ENCODE assay signal across 8 mouse cellular contexts in genomic region chr4:123305789-123306188, GRCm38 (mm10). TPM values are rescaled to one million over a fixed set of nuclear protein-coding genes. Genes with fewer than 3 reads are reported as not detected.
DNase-seq lines count a peak whose midpoint lies in the region; ATAC-seq and TF ChIP-seq lines count a peak whose summit lies in the region.

No protein-coding gene starts in this region.

- TF ChIP-seq POLR2A in CH12.LX (IDR thresholded peaks at IDR 0.05; ENCODE audit: low read depth, low read length), result no peak
- TF ChIP-seq POLR2A in limb, embryonic 14.5 days (IDR thresholded peaks at IDR 0.05; ENCODE audit: borderline replicate concordance, extremely low read depth, insufficient read depth, insufficient read length), result no peak

- dilution Hi-C loops in CH12.LX (cut with MboI; ENCODE audit: extremely low pct_ligation_motif_present, extremely low pct_unique_long_range_greater_than_20kb, low sequenced_read_pairs), result no loop called here

- no peaks in the 10 kb centered on the region for H3K79me2 ChIP-seq in CH12.LX (replicated peaks; ENCODE audit: control insufficient read depth, extremely low read depth, insufficient read depth, poor library complexity, severe bottlenecking)

- H3K4me2 ChIP-seq in CH12.LX (ENCODE audit: insufficient read depth, low read depth, poor library complexity, severe bottlenecking), result no peak overlapping the region
- no peak overlapping the region for H3K4me2 ChIP-seq in limb, embryonic 14.5 days (replicated peaks; ENCODE audit: low read depth, low read length, severe bottlenecking)

- TF ChIP-seq CTCF in gastrocnemius, adult 2 months (IDR thresholded peaks at IDR 0.05), result peak; percentile 88
- TF ChIP-seq CTCF in CH12.LX (conservative IDR thresholded peaks at IDR 0.05 in 1 of 2, IDR thresholded peaks at IDR 0.05 in 1 of 2; ENCODE audit: low read depth in 2 of 2, low read length in 2 of 2), result peak; percentile 87 to 89

- DNase-seq in gastrocnemius, adult 2 months, result no peak
- DNase-seq in gastrocnemius, postnatal 14 days, result no peak
- peak; percentile 70 for DNase-seq in CH12.LX (ENCODE audit: extremely low read depth)
- peak; percentile 35 for DNase-seq in hindbrain, embryonic 10.5 days (ENCODE audit: low spot score)
- peak; percentile 78 for DNase-seq in limb, embryonic 14.5 days (ENCODE audit: low spot score)
- DNase-seq in monocyte, adult 2 months (ENCODE audit: low read depth in 1 of 2, low spot score in 2 of 2), result peak; percentile 7 to 46
- DNase-seq in urinary bladder, postnatal 25 days (ENCODE audit: low spot score), result no peak

- H3K9me3 ChIP-seq in CH12.LX (replicated peaks; ENCODE audit: low read length), result peaks cover 14% of the 10 kb centered on the region
- H3K9me3 ChIP-seq in hindbrain, embryonic 10.5 days, result no peaks in the 10 kb centered on the region
- H3K9me3 ChIP-seq in limb, embryonic 14.5 days (ENCODE audit: control insufficient read depth, low read length), result no peaks in the 10 kb centered on the region

- in situ Hi-C loops in CH12.LX (cut with MboI; ENCODE audit: low pct_ligation_motif_present, low pct_unique_long_range_greater_than_20kb, low sequenced_read_pairs), result no loop called here

- ATAC-seq in common myeloid progenitor, adult 5-6 weeks (replicated peaks; ENCODE audit: low read depth, poor library complexity, severe bottlenecking), result peak; percentile 75
- peak; percentile 62 for ATAC-seq in limb, embryonic 14.5 days (ENCODE audit: low FRiP score, low read depth)

- H3K4me3 ChIP-seq in gastrocnemius, adult 2 months, result no peak overlapping the region
- H3K4me3 ChIP-seq in CH12.LX (replicated peaks in 1 of 3; ENCODE audit: low read depth in 2 of 3, low read length in 2 of 3, poor library complexity in 1 of 3), result no peak overlapping the region
- H3K4me3 ChIP-seq in hindbrain, embryonic 10.5 days, result no peak overlapping the region
- no peak overlapping the region for H3K4me3 ChIP-seq in limb, embryonic 14.5 days (replicated peaks; ENCODE audit: low read length)

- peaks cover 4 to 46% of the 10 kb centered on the region in 2 experiments for H3K36me3 ChIP-seq in CH12.LX (replicated peaks in 1 of 2; ENCODE audit: control insufficient read depth in 1 of 2, insufficient read depth in 1 of 2, low read length in 1 of 2)
- H3K36me3 ChIP-seq in hindbrain, embryonic 10.5 days, result peaks cover 53% of the 10 kb centered on the region
- peaks cover 26% of the 10 kb centered on the region for H3K36me3 ChIP-seq in limb, embryonic 14.5 days (ENCODE audit: control insufficient read depth, insufficient read depth, low read length)

- no peak overlapping the region for H3K9ac ChIP-seq in CH12.LX (ENCODE audit: insufficient read depth, low read depth)
- H3K9ac ChIP-seq in limb, embryonic 14.5 days (ENCODE audit: low read depth, low read length, severe bottlenecking), result no peak overlapping the region

- peak; percentile 93 for TF ChIP-seq RAD21 in CH12.LX (IDR thresholded peaks at IDR 0.05; ENCODE audit: low read depth, low read length)

- H3K27me3 ChIP-seq in CH12.LX (replicated peaks), result no peaks in the 10 kb centered on the region
- H3K27me3 ChIP-seq in hindbrain, embryonic 10.5 days (ENCODE audit: insufficient read depth, poor library complexity, severe bottlenecking), result no peaks in the 10 kb centered on the region
- H3K27me3 ChIP-seq in limb, embryonic 14.5 days (ENCODE audit: control insufficient read depth, insufficient read depth, low read length), result no peaks in the 10 kb centered on the region

- WGBS in hindbrain, embryonic 10.5 days, result 47% methylated on average over 3 of the region's 3 CpGs
- 23% methylated on average over 3 of the region's 3 CpGs for WGBS in limb, embryonic 14.5 days

- no peak for TF ChIP-seq EP300 in CH12.LX (IDR thresholded peaks at IDR 0.05; ENCODE audit: low read length)

- H3K27ac ChIP-seq in gastrocnemius, adult 2 months, result peak overlapping the region; percentile 53
- H3K27ac ChIP-seq in CH12.LX (ENCODE audit: insufficient read depth, low read depth), result no peak overlapping the region
- H3K27ac ChIP-seq in hindbrain, embryonic 10.5 days, result no peak overlapping the region
- H3K27ac ChIP-seq in limb, embryonic 14.5 days (replicated peaks; ENCODE audit: low read depth, low read length), result no peak overlapping the region

- intact Hi-C loops in gastrocnemius, adult 2 months (cut with DNase I), result loop anchor here (1.0 to 5.0 kb wide), 3 partner anchors 42 to 224 kb away; no protein-coding TSS in a partner anchor
- intact Hi-C loops in gastrocnemius, postnatal 14 days (cut with DNase I; ENCODE audit: low total_unique reads), result loop anchor here (5.0 kb wide), 1 partner anchor 37 kb away; the partner anchor contains the start of gene Bmp8a

- peaks cover 3 to 41% of the 10 kb centered on the region in 2 experiments; a peak in 3 of 4 replicates for H3K4me1 ChIP-seq in CH12.LX (ENCODE audit: control insufficient read depth in 1 of 2, insufficient read depth in 2 of 2)
- no peaks in the 10 kb centered on the region for H3K4me1 ChIP-seq in hindbrain, embryonic 10.5 days (replicated peaks)
- no peaks in the 10 kb centered on the region for H3K4me1 ChIP-seq in limb, embryonic 14.5 days (ENCODE audit: control insufficient read depth, insufficient read depth, low read length)

TF ChIP-seq in CH12.LX, 34 proteins besides CTCF, POLR2A, EP300 and RAD21:
- no peak for TF ChIP-seq ZNF384 (IDR thresholded peaks at IDR 0.05; ENCODE audit: low read depth, low read length)
- no peak for TF ChIP-seq TBP (conservative IDR thresholded peaks at IDR 0.05; ENCODE audit: low read depth, low read length)
- no peak for TF ChIP-seq NRF1 (IDR thresholded peaks at IDR 0.05; ENCODE audit: low read depth, low read length)
- TF ChIP-seq UBTF (IDR thresholded peaks at IDR 0.05; ENCODE audit: low read depth, low read length), result no peak
- no peak for TF ChIP-seq JUN (IDR thresholded peaks at IDR 0.05; ENCODE audit: insufficient read depth, low read depth, low read length)
- TF ChIP-seq USF2 (conservative IDR thresholded peaks at IDR 0.05; ENCODE audit: low read depth, low read length), result no peak
- no peak for TF ChIP-seq PAX5 (IDR thresholded peaks at IDR 0.05; ENCODE audit: low read length)
- TF ChIP-seq ELF1 (IDR thresholded peaks at IDR 0.05; ENCODE audit: low read depth, low read length), result peak; percentile 61; the same call in 1 of the 2 replicates
- TF ChIP-seq IRF4 (IDR thresholded peaks at IDR 0.05; ENCODE audit: low read depth, low read length), result peak; percentile 13; the same call in 1 of the 2 replicates
- no peak for TF ChIP-seq CHD1 (IDR thresholded peaks at IDR 0.05; ENCODE audit: low read depth, low read length)
- TF ChIP-seq KAT2A (IDR thresholded peaks at IDR 0.05; ENCODE audit: insufficient replicate concordance, low read length), result no peak
- no peak for TF ChIP-seq USF1 (IDR thresholded peaks at IDR 0.05; ENCODE audit: low read depth, low read length)
- no peak for TF ChIP-seq MYC (IDR thresholded peaks at IDR 0.05; ENCODE audit: low read depth, low read length)
- no peak for TF ChIP-seq NELFE (IDR thresholded peaks at IDR 0.05; ENCODE audit: low read depth, low read length)
- peak; percentile 83 for TF ChIP-seq SMC3 (IDR thresholded peaks at IDR 0.05; ENCODE audit: low read depth, low read length)
- TF ChIP-seq ZKSCAN1 (IDR thresholded peaks at IDR 0.05; ENCODE audit: borderline replicate concordance, low read depth, low read length), result no peak
- TF ChIP-seq JUND (conservative IDR thresholded peaks at IDR 0.05; ENCODE audit: low read depth, low read length), result no peak
- no peak for TF ChIP-seq MAX (IDR thresholded peaks at IDR 0.05; ENCODE audit: low read length)
- TF ChIP-seq RCOR1 (conservative IDR thresholded peaks at IDR 0.05; ENCODE audit: low read depth, low read length), result no peak
- TF ChIP-seq MAZ (IDR thresholded peaks at IDR 0.05; ENCODE audit: low read depth, low read length), result no peak
- peak; percentile 44; the same call in 1 of the 2 replicates for TF ChIP-seq ZC3H11A (IDR thresholded peaks at IDR 0.05; ENCODE audit: low read depth, low read length)
- no peak for TF ChIP-seq MAFK (IDR thresholded peaks at IDR 0.05; ENCODE audit: insufficient replicate concordance, low read length)

RNA-seq across cellular contexts. Expression of gene Oxct2a, which starts 17.6 kb away (rescaled TPM):
- total RNA-seq in gastrocnemius, adult 2 months (2021), result under 1 TPM in 1 of 2 experiments, not detected in 1; 0.33 TPM
- under 1 TPM in 1 of 2 experiments, not detected in 1; 0.20 TPM for total RNA-seq in gastrocnemius, postnatal 14 days (2021)
- total RNA-seq in CH12.LX (2012; rRNA removed) (0.08 TPM in 2 replicates), CH12.LX (2014; rRNA removed) (not detected in 2 replicates)
- polyA plus RNA-seq in CH12.LX (2012; ENCODE audit: insufficient read length, low read depth), result 0.18 TPM in 1 of 2 replicates, not detected in the other
- total RNA-seq in common myeloid progenitor, adult 5-6 weeks (2017), result not detected in 2 replicates
- polyA plus RNA-seq in hindbrain, embryonic 10.5 days (2016; fragmentation: Nextera tagmentation; extraction: Ambion mirVana), result not detected in 2 replicates
- 0.20 and 0.21 TPM in 2 replicates for polyA plus RNA-seq in limb, embryonic 14.5 days (2012; rRNA removed)
- polyA plus RNA-seq in limb, embryonic 14.5 days (2014; fragmentation: Nextera tagmentation; extraction: Ambion mirVana), result not detected in 2 replicates

RNA-seq across cellular contexts. Expression of gene Bmp8a, which starts 37.3 kb away (rescaled TPM):
- total RNA-seq in gastrocnemius, adult 2 months (2021), result 1 to 10 TPM in 1 of 2 experiments, under 1 TPM in 1; 0.98 to 2.6 TPM
- total RNA-seq in gastrocnemius, postnatal 14 days (2021), result under 1 TPM; 0.08 to 0.60 TPM
- 0.68 and 0.71 TPM in 2 replicates for total RNA-seq in CH12.LX (2012; rRNA removed)
- 0.26 and 0.30 TPM in 2 replicates for total RNA-seq in CH12.LX (2014; rRNA removed)
- 0.76 and 0.86 TPM in 2 replicates for polyA plus RNA-seq in CH12.LX (2012; ENCODE audit: insufficient read length, low read depth)
- not detected in 2 replicates for total RNA-seq in common myeloid progenitor, adult 5-6 weeks (2017)
- polyA plus RNA-seq in hindbrain, embryonic 10.5 days (2016; fragmentation: Nextera tagmentation; extraction: Ambion mirVana), result 0.08 and 0.19 TPM in 2 replicates
- 1.4 and 1.6 TPM in 2 replicates for polyA plus RNA-seq in limb, embryonic 14.5 days (2012; rRNA removed)
- polyA plus RNA-seq in limb, embryonic 14.5 days (2014; fragmentation: Nextera tagmentation; extraction: Ambion mirVana), result 1.8 and 1.9 TPM in 2 replicates

RNA-seq across cellular contexts. Expression of gene Pabpc4, which starts 43.6 kb away (rescaled TPM):
- total RNA-seq in gastrocnemius, adult 2 months (2021), result 100 to 1,000 TPM; 325 to 341 TPM
- total RNA-seq in gastrocnemius, postnatal 14 days (2021), result 100 to 1,000 TPM; 286 to 288 TPM
- 318 and 326 TPM in 2 replicates for total RNA-seq in CH12.LX (2012; rRNA removed)
- 206 and 207 TPM in 2 replicates for total RNA-seq in CH12.LX (2014; rRNA removed)
- 370 and 444 TPM in 2 replicates for polyA plus RNA-seq in CH12.LX (2012; ENCODE audit: insufficient read length, low read depth)
- total RNA-seq in common myeloid progenitor, adult 5-6 weeks (2017), result 140 and 158 TPM in 2 replicates
- 36.2 and 51.2 TPM in 2 replicates for polyA plus RNA-seq in hindbrain, embryonic 10.5 days (2016; fragmentation: Nextera tagmentation; extraction: Ambion mirVana)
- 147 and 207 TPM in 2 replicates for polyA plus RNA-seq in limb, embryonic 14.5 days (2012; rRNA removed)
- 57.2 and 59.1 TPM in 2 replicates for polyA plus RNA-seq in limb, embryonic 14.5 days (2014; fragmentation: Nextera tagmentation; extraction: Ambion mirVana)

Comparison
In these comparisons a context has a peak if more than half of its experiments do, and no peak if none do; other contexts are left out.
1. DNase-seq: peak in CH12.LX (single experiment), hindbrain, embryonic 10.5 days (single experiment), limb, embryonic 14.5 days (single experiment) and monocyte, adult 2 months (2 of 2); none in gastrocnemius, adult 2 months (single experiment), gastrocnemius, postnatal 14 days (single experiment) and urinary bladder, postnatal 25 days (single experiment).